Mouse (Mus musculus): Measurements from ENCODE around the gene Fgf18.
A peak's percentile ranks its signal among the peaks of the same experiment; 100 is the strongest.

The Fgf18 gene

GRCm38 (mm10) chr11:33147171-33147571 lies at the start of gene Fgf18:
Gene Fgf18, minus strand, starts transcription at chr11:33147400.
- peak; percentile 28 for DNase-seq (ENCODE audit: low read depth)

- no peak for DNase-seq (ENCODE audit: low read depth)
Measured at GRCm38 (mm10) chr11:33196447-33197132, 49.4 kb upstream of the Fgf18 start.

GRCm38 (mm10) chr11:33195531-33196446 lies 48.6 kb upstream of the Fgf18 start:
- DNase-seq (ENCODE audit: low read depth) = no peak

GRCm38 (mm10) chr11:33195061-33195460 lies 47.9 kb upstream of the Fgf18 start:
- DNase-seq (ENCODE audit: low read depth) = no peak

- DNase-seq (ENCODE audit: low read depth) = no peak
Measured at GRCm38 (mm10) chr11:33193695-33194094, 46.5 kb upstream of the Fgf18 start.

GRCm38 (mm10) chr11:33181804-33182203 lies 34.6 kb upstream of the Fgf18 start:
- DNase-seq (ENCODE audit: low read depth) = no peak

GRCm38 (mm10) chr11:33180701-33181116 lies 33.5 kb upstream of the Fgf18 start:
- no peak for DNase-seq (ENCODE audit: low read depth)

- DNase-seq (ENCODE audit: low read depth) = no peak
Measured at GRCm38 (mm10) chr11:33179802-33180201, 32.6 kb upstream of the Fgf18 start.

- peak; percentile 67 for DNase-seq (ENCODE audit: low read depth)
Measured at GRCm38 (mm10) chr11:33176525-33177245, 29.5 kb upstream of the Fgf18 start.

- DNase-seq (ENCODE audit: low read depth) = no peak
Measured at GRCm38 (mm10) chr11:33175768-33176167, 28.6 kb upstream of the Fgf18 start.

GRCm38 (mm10) chr11:33170489-33170888 lies 23.3 kb upstream of the Fgf18 start:
- peak; percentile 74 for DNase-seq (ENCODE audit: low read depth)

- DNase-seq (ENCODE audit: low read depth) = peak; percentile 100
Measured at GRCm38 (mm10) chr11:33162998-33163506, 15.9 kb upstream of the Fgf18 start, which contains the start of gene Npm1. Gene Npm1, minus strand, starts transcription at chr11:33163206.

GRCm38 (mm10) chr11:33162211-33162997 lies 15.2 kb upstream of the Fgf18 start:
- peak; percentile 87 for DNase-seq (ENCODE audit: low read depth)

- DNase-seq (ENCODE audit: low read depth) = no peak
Measured at GRCm38 (mm10) chr11:33159741-33160140, 12.5 kb upstream of the Fgf18 start.

GRCm38 (mm10) chr11:33157453-33158196 lies 10.4 kb upstream of the Fgf18 start:
- DNase-seq (ENCODE audit: low read depth) = no peak

- DNase-seq (ENCODE audit: low read depth) = no peak
Measured at GRCm38 (mm10) chr11:33156436-33157015, 9.3 kb upstream of the Fgf18 start.

GRCm38 (mm10) chr11:33154459-33154858 lies 7.3 kb upstream of the Fgf18 start:
- DNase-seq (ENCODE audit: low read depth) = no peak

- no peak for DNase-seq (ENCODE audit: low read depth)
Measured at GRCm38 (mm10) chr11:33152997-33153396, 5.8 kb upstream of the Fgf18 start.

GRCm38 (mm10) chr11:33151780-33152145 lies 4.6 kb upstream of the Fgf18 start:
- DNase-seq (ENCODE audit: low read depth) = no peak

GRCm38 (mm10) chr11:33151128-33151779 lies 4.1 kb upstream of the Fgf18 start:
- no peak for DNase-seq (ENCODE audit: low read depth)

Measured in NIH3T3 (cell line).